Mouse (Mus musculus): Measurements from ENCODE around the gene Espnl. TPM values are rescaled to one million over a fixed set of nuclear protein-coding genes. Genes with fewer than 3 reads are reported as not detected.

Espnl gene
- polyA plus RNA-seq, 1 experiment from 2014 or later, result not detected

GRCm38 (mm10) chr1:91344001-91344400 lies 22.1 kb downstream of the Espnl start:
- H3K9ac ChIP-seq (ENCODE audit: low read depth, low read length), result no peak overlapping the region
- no peaks in the 10 kb centered on the region for H3K9me3 ChIP-seq (replicated peaks; ENCODE audit: control insufficient read depth, low read length)
- peaks cover 44% of the 10 kb centered on the region for H3K27me3 ChIP-seq (ENCODE audit: control insufficient read depth, insufficient read depth, low read depth, low read length)
- ATAC-seq (ENCODE audit: low read depth), result no peak
- no peaks in the 10 kb centered on the region for H3K4me1 ChIP-seq (ENCODE audit: control insufficient read depth, low read depth, low read length)
- no peak overlapping the region for H3K27ac ChIP-seq (ENCODE audit: low read length)
- H3K4me3 ChIP-seq (ENCODE audit: low read depth, low read length), result no peak overlapping the region
- 68% methylated on average over 3 of the region's 3 CpGs for WGBS (ENCODE audit: insufficient replicate concordance)
- H3K36me3 ChIP-seq (ENCODE audit: control insufficient read depth, insufficient read depth), result no peaks in the 10 kb centered on the region
- H3K4me2 ChIP-seq (ENCODE audit: low read depth, low read length), result no peak overlapping the region

- Histone ChIP-seq H3K4me3 (ENCODE audit: low read depth, low read length) (0 out of 2 replicates have a peak overlapping the region, but pooled peaks have one; percentile 5), H3K4me2 (ENCODE audit: low read depth, low read length) (no peak overlapping the region), H3K27ac (ENCODE audit: low read length) (no peak overlapping the region), H3K27me3 (ENCODE audit: control insufficient read depth, insufficient read depth, low read depth, low read length) (peaks cover 44% of the 10 kb centered on the region), H3K4me1 (ENCODE audit: control insufficient read depth, low read depth, low read length) (no peaks in the 10 kb centered on the region), H3K9me3 (replicated peaks; ENCODE audit: control insufficient read depth, low read length) (no peaks in the 10 kb centered on the region), H3K36me3 (ENCODE audit: control insufficient read depth, insufficient read depth) (no peaks in the 10 kb centered on the region), H3K9ac (ENCODE audit: low read depth, low read length) (no peak overlapping the region)
- WGBS (ENCODE audit: insufficient replicate concordance), result 3% methylated on average over 68 of the region's 68 CpGs
- ATAC-seq (ENCODE audit: low read depth), result no peak; the same call in 1 of the 2 replicates
These were observed 23.2 kb downstream of the Espnl start for GRCm38 (mm10) chr1:91344921-91345685.

GRCm38 (mm10) chr1:91346892-91347291 lies 25.0 kb downstream of the Espnl start:
- Histone ChIP-seq H3K36me3 (ENCODE audit: control insufficient read depth, insufficient read depth) (no peaks in the 10 kb centered on the region), H3K4me2 (ENCODE audit: low read depth, low read length) (no peak overlapping the region), H3K4me3 (ENCODE audit: low read depth, low read length) (no peak overlapping the region), H3K4me1 (ENCODE audit: control insufficient read depth, low read depth, low read length) (no peaks in the 10 kb centered on the region), H3K27ac (ENCODE audit: low read length) (no peak overlapping the region), H3K9ac (ENCODE audit: low read depth, low read length) (no peak overlapping the region), H3K27me3 (ENCODE audit: control insufficient read depth, insufficient read depth, low read depth, low read length) (peaks cover 44% of the 10 kb centered on the region), H3K9me3 (replicated peaks; ENCODE audit: control insufficient read depth, low read length) (no peaks in the 10 kb centered on the region)
- ATAC-seq (ENCODE audit: low read depth), result peak; percentile 58; the same call in 1 of the 2 replicates
- WGBS (ENCODE audit: insufficient replicate concordance), result 18% methylated on average over 3 of the region's 3 CpGs

- ATAC-seq (ENCODE audit: low read depth), result no peak
- WGBS (ENCODE audit: insufficient replicate concordance), result 40% methylated on average over 4 of the region's 4 CpGs
These were observed 29.0 kb downstream of the Espnl start, which contains the start of gene Klhl30 for GRCm38 (mm10) chr1:91350841-91351240. TSS of gene Klhl30 (plus strand) at chr1:91351016.

GRCm38 (mm10) chr1:91351249-91351648 lies 29.4 kb downstream of the Espnl start:
- no peak overlapping the region for H3K4me3 ChIP-seq (ENCODE audit: low read depth, low read length)
- H3K27ac ChIP-seq (ENCODE audit: low read length), result no peak overlapping the region
- no peaks in the 10 kb centered on the region for H3K36me3 ChIP-seq (ENCODE audit: control insufficient read depth, insufficient read depth)
- 54% methylated on average over 3 of the region's 3 CpGs for WGBS (ENCODE audit: insufficient replicate concordance)
- H3K27me3 ChIP-seq (ENCODE audit: control insufficient read depth, insufficient read depth, low read depth, low read length), result peaks cover 5% of the 10 kb centered on the region
- no peak for ATAC-seq (ENCODE audit: low read depth)
- no peaks in the 10 kb centered on the region for H3K9me3 ChIP-seq (replicated peaks; ENCODE audit: control insufficient read depth, low read length)
- H3K4me2 ChIP-seq (ENCODE audit: low read depth, low read length), result no peak overlapping the region
- H3K9ac ChIP-seq (ENCODE audit: low read depth, low read length), result no peak overlapping the region
- no peaks in the 10 kb centered on the region for H3K4me1 ChIP-seq (ENCODE audit: control insufficient read depth, low read depth, low read length)

More at GRCm38 (mm10) chr1:91350841-91351240, 29.0 kb downstream of the Espnl start, which contains the start of gene Klhl30:
- H3K27ac ChIP-seq (ENCODE audit: low read length), result no peak within 1 kb of the TSS
- H3K27me3 ChIP-seq (ENCODE audit: control insufficient read depth, insufficient read depth, low read depth, low read length), result peaks cover 9% of the 10 kb centered on the region
- no peaks in the 10 kb centered on the region for H3K9me3 ChIP-seq (replicated peaks; ENCODE audit: control insufficient read depth, low read length)
- no peak within 1 kb of the TSS for H3K4me3 ChIP-seq (ENCODE audit: low read depth, low read length)
- H3K9ac ChIP-seq (ENCODE audit: low read depth, low read length), result no peak within 1 kb of the TSS
- no peak within 1 kb of the TSS for H3K4me2 ChIP-seq (ENCODE audit: low read depth, low read length)
- H3K4me1 ChIP-seq (ENCODE audit: control insufficient read depth, low read depth, low read length), result no peaks in the 10 kb centered on the region
- H3K36me3 ChIP-seq (ENCODE audit: control insufficient read depth, insufficient read depth), result no peaks in the 10 kb centered on the region

GRCm38 (mm10) chr1:91352277-91352676 lies 30.4 kb downstream of the Espnl start:
- Histone ChIP-seq H3K9me3 (replicated peaks; ENCODE audit: control insufficient read depth, low read length) (no peaks in the 10 kb centered on the region), H3K36me3 (ENCODE audit: control insufficient read depth, insufficient read depth) (no peaks in the 10 kb centered on the region), H3K4me1 (ENCODE audit: control insufficient read depth, low read depth, low read length) (no peaks in the 10 kb centered on the region), H3K4me3 (ENCODE audit: low read depth, low read length) (no peak overlapping the region), H3K4me2 (ENCODE audit: low read depth, low read length) (no peak overlapping the region), H3K27ac (ENCODE audit: low read length) (no peak overlapping the region), H3K27me3 (ENCODE audit: control insufficient read depth, insufficient read depth, low read depth, low read length) (no peaks in the 10 kb centered on the region; the same call in 1 of the 2 replicates), H3K9ac (ENCODE audit: low read depth, low read length) (no peak overlapping the region)
- ATAC-seq (ENCODE audit: low read depth), result no peak
- 55% methylated on average over 2 of the region's 2 CpGs for whole genome bisulfite sequencing (ENCODE audit: insufficient replicate concordance)

- Histone ChIP-seq H3K27me3 (ENCODE audit: control insufficient read depth, insufficient read depth, low read depth, low read length) (no peaks in the 10 kb centered on the region), H3K9ac (ENCODE audit: low read depth, low read length) (no peak overlapping the region), H3K4me3 (ENCODE audit: low read depth, low read length) (no peak overlapping the region), H3K9me3 (replicated peaks; ENCODE audit: control insufficient read depth, low read length) (no peaks in the 10 kb centered on the region), H3K36me3 (ENCODE audit: control insufficient read depth, insufficient read depth) (no peaks in the 10 kb centered on the region), H3K27ac (ENCODE audit: low read length) (no peak overlapping the region), H3K4me2 (ENCODE audit: low read depth, low read length) (no peak overlapping the region), H3K4me1 (ENCODE audit: control insufficient read depth, low read depth, low read length) (no peaks in the 10 kb centered on the region)
- no peak for ATAC-seq (ENCODE audit: low read depth)
- 68% methylated on average over 11 of the region's 11 CpGs for WGBS (ENCODE audit: insufficient replicate concordance)
These were observed 34.2 kb downstream of the Espnl start for GRCm38 (mm10) chr1:91356105-91356504.

- Histone ChIP-seq H3K4me3 (ENCODE audit: low read depth, low read length) (no peak overlapping the region), H3K27me3 (ENCODE audit: control insufficient read depth, insufficient read depth, low read depth, low read length) (no peaks in the 10 kb centered on the region), H3K4me1 (ENCODE audit: control insufficient read depth, low read depth, low read length) (peaks cover 12% of the 10 kb centered on the region), H3K4me2 (ENCODE audit: low read depth, low read length) (no peak overlapping the region), H3K27ac (ENCODE audit: low read length) (no peak overlapping the region), H3K9me3 (replicated peaks; ENCODE audit: control insufficient read depth, low read length) (no peaks in the 10 kb centered on the region), H3K36me3 (ENCODE audit: control insufficient read depth, insufficient read depth) (no peaks in the 10 kb centered on the region), H3K9ac (ENCODE audit: low read depth, low read length) (no peak overlapping the region)
- 53% methylated on average over 5 of the region's 5 CpGs for WGBS (ENCODE audit: insufficient replicate concordance)
- ATAC-seq (ENCODE audit: low read depth), result no peak
These were observed 40.2 kb downstream of the Espnl start for GRCm38 (mm10) chr1:91362113-91362512.

GRCm38 (mm10) chr1:91364822-91365644 lies 43.2 kb downstream of the Espnl start:
- Histone ChIP-seq H3K36me3 (ENCODE audit: control insufficient read depth, insufficient read depth) (no peaks in the 10 kb centered on the region), H3K9ac (ENCODE audit: low read depth, low read length) (no peak overlapping the region), H3K4me3 (ENCODE audit: low read depth, low read length) (no peak overlapping the region), H3K27me3 (ENCODE audit: control insufficient read depth, insufficient read depth, low read depth, low read length) (no peaks in the 10 kb centered on the region), H3K4me2 (ENCODE audit: low read depth, low read length) (no peak overlapping the region), H3K4me1 (ENCODE audit: control insufficient read depth, low read depth, low read length) (peaks cover 17% of the 10 kb centered on the region), H3K27ac (ENCODE audit: low read length) (no peak overlapping the region), H3K9me3 (replicated peaks; ENCODE audit: control insufficient read depth, low read length) (no peaks in the 10 kb centered on the region)
- 86% methylated on average over 16 of the region's 16 CpGs for WGBS (ENCODE audit: insufficient replicate concordance)
- no peak for ATAC-seq (ENCODE audit: low read depth)
